Mouse (Mus musculus) liver, postnatal 0 days (tissue): ENCODE data around the gene Vps13c.

Experiments used
- CTCF ChIP-seq: sonication (generic); IDR thresholded peaks from 2 replicates; pipeline ENCODE4 v1.5.1; 2016; ENCODE audit warnings: antibody characterized with exemption, low read depth
- EP300 ChIP-seq: IDR thresholded peaks from 2 replicates; pipeline ENCODE4 v1.6.1; 2016; ENCODE audit warnings: antibody characterized with exemption, low read depth, mild to moderate bottlenecking

GRCm38 (mm10) chr9:67832046-67832605 is 8.1 kb upstream of the Vps13c start, which contains the start of gene C2cd4a:
- TF ChIP-seq CTCF = no peak
- no peak for TF ChIP-seq EP300
